Mouse (Mus musculus): ENCODE data around the gene Ffar2.

Ffar2 gene

DNA sequence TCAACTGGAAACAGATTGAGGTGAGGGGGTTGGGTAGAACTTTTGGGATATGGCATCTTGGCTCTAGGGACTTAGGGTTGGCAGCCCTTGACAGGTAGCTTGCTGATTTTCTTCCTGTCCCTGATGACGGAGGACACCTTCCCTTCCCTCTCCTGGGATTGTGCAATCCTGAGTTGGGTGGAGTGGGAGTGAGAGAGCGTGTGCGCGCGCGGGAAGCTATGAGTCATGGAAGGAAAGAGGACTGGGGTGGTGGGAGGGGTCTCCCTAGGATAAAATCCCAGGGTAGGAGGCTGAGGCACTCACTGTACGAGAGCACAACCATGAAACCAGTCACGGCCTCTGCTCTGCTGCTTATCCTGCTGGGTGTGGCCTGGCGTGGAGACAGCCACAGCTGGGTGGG is 47.5 kb downstream of the Ffar2 start:
- DNase-seq (ENCODE audit: low read depth, low spot score) = no peak

DNA sequence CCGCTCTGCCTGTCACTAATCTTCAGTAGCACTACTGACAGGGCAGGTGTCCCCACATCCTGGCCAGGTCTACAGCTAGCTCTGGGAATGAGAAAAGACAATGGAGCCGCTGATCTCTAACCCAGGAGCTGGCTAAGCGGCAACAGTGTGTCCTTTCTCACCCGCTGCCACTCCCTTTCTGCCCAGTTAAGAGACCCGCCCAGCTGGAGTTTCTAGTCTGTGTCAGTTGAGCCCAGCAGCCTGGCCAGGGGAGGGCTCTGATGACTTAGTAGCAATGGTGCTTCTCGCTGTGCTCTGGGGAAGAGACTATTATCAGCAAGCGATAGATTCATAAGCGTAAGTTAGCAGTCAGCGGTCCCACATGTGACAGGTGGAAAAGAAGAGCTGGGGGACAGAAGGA is 54.3 kb downstream of the Ffar2 start:
- DNase-seq (ENCODE audit: low read depth, low spot score) = no peak

Measured in A20 (cell line).